ENCODE assay signal across 1 mouse cellular context in the genomic region with DNA sequence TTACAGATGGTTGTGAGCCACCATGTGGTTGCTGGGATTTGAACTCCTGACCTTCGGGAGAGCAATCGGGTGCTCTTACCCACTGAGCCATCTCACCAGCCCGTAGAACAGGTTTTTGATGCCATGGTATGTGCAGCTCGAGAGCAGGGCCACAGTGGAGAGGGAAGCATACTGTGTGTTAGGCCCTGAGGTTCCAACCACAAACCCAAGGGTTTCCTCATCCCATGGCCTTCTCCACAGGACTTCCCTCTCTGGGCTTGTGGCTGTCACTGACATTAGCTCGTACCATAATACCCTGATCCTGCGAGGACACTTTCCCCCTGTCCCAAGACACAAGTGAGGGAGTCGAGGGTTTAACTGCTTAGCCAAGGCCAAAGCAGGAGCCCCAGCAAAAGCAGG.
TF ChIP-seq lines count a peak whose summit lies in the region.

No protein-coding gene starts in this region.

TF ChIP-seq in MEL, 35 proteins besides CTCF, POLR2A, EP300 and RAD21:
- TF ChIP-seq RCOR1 (IDR thresholded peaks at IDR 0.05; ENCODE audit: low read depth, low read length), result no peak
- TF ChIP-seq MYB (IDR thresholded peaks at IDR 0.05; ENCODE audit: low read depth, low read length), result no peak
- no peak for TF ChIP-seq JUND (IDR thresholded peaks at IDR 0.05; ENCODE audit: low read depth, low read length)
- TF ChIP-seq MAX (IDR thresholded peaks at IDR 0.05; ENCODE audit: low read length), result no peak
- no peak for TF ChIP-seq CHD1 (IDR thresholded peaks at IDR 0.05; ENCODE audit: low read depth, low read length)
